Comparison of ENCODE assay signal across 7 mouse cellular contexts in the genomic region with DNA sequence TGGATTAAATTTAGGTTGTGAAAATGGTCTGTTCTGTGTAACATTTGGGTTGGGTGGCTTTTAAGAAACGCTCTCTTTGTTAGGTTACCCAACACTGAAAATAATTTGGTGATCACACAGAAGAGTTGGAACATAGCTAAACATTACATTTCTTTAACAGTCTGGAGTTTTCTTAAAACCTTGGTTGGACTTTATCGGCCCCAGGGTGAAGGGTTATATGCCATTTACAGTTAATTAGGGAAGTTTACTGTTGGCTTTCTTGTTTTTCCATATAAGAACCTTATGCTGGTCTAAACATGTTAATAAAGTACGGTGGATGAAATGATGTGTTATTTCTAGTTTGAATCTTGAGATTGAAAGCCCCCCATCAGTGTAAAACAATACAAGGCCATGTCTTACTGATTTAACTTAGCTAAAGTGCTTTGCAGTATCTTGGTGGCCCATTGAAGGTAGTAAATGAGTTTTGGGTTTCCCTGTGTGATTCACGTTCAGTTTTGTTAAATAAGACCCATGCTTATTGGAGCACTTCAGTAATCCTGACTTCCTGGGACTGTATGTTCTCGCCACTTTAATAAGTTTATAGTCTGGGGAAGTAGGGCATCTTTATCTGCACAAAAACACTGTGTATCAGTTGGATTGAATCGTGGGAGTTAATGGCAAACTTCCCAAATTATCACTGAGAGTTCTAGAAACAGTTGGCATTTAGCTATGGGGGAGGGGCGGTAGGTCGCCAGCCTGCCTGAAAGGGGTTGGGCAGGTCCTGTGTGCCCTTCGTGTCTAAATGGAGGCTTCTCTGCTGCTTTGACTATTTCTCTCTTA. TPM values are rescaled to one million over a fixed set of nuclear protein-coding genes. Genes with fewer than 3 reads are reported as not detected.
DNase-seq lines count a peak whose midpoint lies in the region; ATAC-seq and TF ChIP-seq lines count a peak whose summit lies in the region.

No protein-coding gene starts in this region.

- peak overlapping the region; percentile 30 for H3ac ChIP-seq in C2C12 (ENCODE audit: control insufficient read depth, insufficient read length, low read depth)

- peak overlapping the region; percentile 96 for H3K9ac ChIP-seq in heart, postnatal 0 days (replicated peaks; ENCODE audit: low read depth, low read length)

- peaks cover 50% of the 10 kb centered on the region for H3K79me3 ChIP-seq in C2C12 (ENCODE audit: low read depth)

- TF ChIP-seq EP300 in heart, postnatal 0 days (IDR thresholded peaks at IDR 0.05; ENCODE audit: low read depth): no peak

- no peaks in the 10 kb centered on the region for H3K36me3 ChIP-seq in C2C12 (ENCODE audit: control insufficient read depth, insufficient read depth)
- no peaks in the 10 kb centered on the region for H3K36me3 ChIP-seq in heart, postnatal 0 days (replicated peaks; ENCODE audit: control insufficient read depth, insufficient read depth, low read length)

- no peaks in the 10 kb centered on the region for H3K27me3 ChIP-seq in C2C12 (ENCODE audit: control insufficient read depth, insufficient read depth, insufficient read length)
- no peaks in the 10 kb centered on the region for H3K27me3 ChIP-seq in heart, postnatal 0 days (ENCODE audit: control insufficient read depth, insufficient read depth, low read length)

- peaks cover 28% of the 10 kb centered on the region for H3K4me1 ChIP-seq in heart, postnatal 0 days (ENCODE audit: control insufficient read depth, insufficient read depth)

- H3K9me3 ChIP-seq in heart, postnatal 0 days (replicated peaks; ENCODE audit: control insufficient read depth, low read length): no peaks in the 10 kb centered on the region

- peak overlapping the region; percentile 97 for H3K27ac ChIP-seq in heart, postnatal 0 days (ENCODE audit: low read depth)

- H3K79me2 ChIP-seq in C2C12 (ENCODE audit: control insufficient read depth, insufficient read depth): peaks cover 62% of the 10 kb centered on the region

- peak overlapping the region; percentile 83 for H3K4me2 ChIP-seq in heart, postnatal 0 days (ENCODE audit: low read depth, low read length)

- ATAC-seq in heart, postnatal 0 days (ENCODE audit: insufficient read depth, low read depth): no peak

- 9% methylated on average over 9 of the region's 9 CpGs for WGBS in heart, postnatal 0 days

- no peak for TF ChIP-seq CTCF in C2C12 (IDR thresholded peaks at IDR 0.05; ENCODE audit: control insufficient read depth, insufficient read depth, insufficient read length)
- TF ChIP-seq CTCF in heart, postnatal 0 days (IDR thresholded peaks at IDR 0.05; ENCODE audit: low read depth): no peak

- DNase-seq in Muller cell, postnatal 12 days (ENCODE audit: inconsistent ontology term): peak; percentile 70
- DNase-seq in embryo, embryonic 9.5 days (ENCODE audit: extremely low spot score): peak; percentile 53
- DNase-seq in heart, postnatal 0 days (ENCODE audit: low spot score): peak; percentile 37
- peak; percentile 55 for DNase-seq in layer of hippocampus, adult 9-11 months
- DNase-seq in lung, postnatal 25 days (ENCODE audit: low spot score): peak; percentile 32
- DNase-seq in telencephalon, adult 2 months (ENCODE audit: low read depth, low spot score): peak; percentile 34

- peak overlapping the region; percentile 82 for H3K4me3 ChIP-seq in C2C12 (ENCODE audit: insufficient read depth, poor library complexity, severe bottlenecking)
- peak overlapping the region; percentile 96 for H3K4me3 ChIP-seq in heart, postnatal 0 days (ENCODE audit: low read depth, low read length)

TF ChIP-seq in C2C12, 6 proteins besides CTCF, POLR2A, EP300 and RAD21:
- TF ChIP-seq MYOG (IDR thresholded peaks at IDR 0.05; ENCODE audit: control insufficient read depth, extremely low read depth, insufficient read length) (no peak), FOSL1 (IDR thresholded peaks at IDR 0.05; ENCODE audit: insufficient read depth, low read length, poor library complexity, severe bottlenecking) (no peak), CEBPB (IDR thresholded peaks at IDR 0.05; ENCODE audit: low read depth) (no peak), MAX (IDR thresholded peaks at IDR 0.05) (no peak), MYOD1 (IDR thresholded peaks at IDR 0.05; ENCODE audit: control insufficient read depth, insufficient read length, low read depth) (no peak), USF1 (IDR thresholded peaks at IDR 0.05; ENCODE audit: low read depth) (no peak)

RNA-seq across cellular contexts. Expression of gene Tbl1xr1, which starts 1.4 kb away (rescaled TPM):
- 6.1 TPM for polyA plus RNA-seq in C2C12 (2012; fragmentation: generic; extraction: Trizol)
- 17.2 and 17.9 TPM in 2 replicates for total RNA-seq in heart, postnatal 0 days (2014; rRNA removed; ENCODE audit: low replicate concordance)
- polyA plus RNA-seq in heart, postnatal 0 days (2015; fragmentation: Nextera tagmentation; extraction: Ambion mirVana): 6.1 and 7.7 TPM in 2 replicates
